Mouse (Mus musculus) midbrain, postnatal 0 days (tissue): Measurements from ENCODE around the gene Hist2h2bb. TPM values are rescaled to one million over a fixed set of nuclear protein-coding genes. Genes with fewer than 3 reads are reported as not detected.

Experiments
- ATAC-seq: fragments of 200-750 bp; cut with Nextera tagmentation; 2 replicates; pipeline ENCODE4 v1.8.0; 2017; ENCODE audit warnings: moderate number of reproducible peaks, mild to moderate bottlenecking, moderate TSS enrichment, moderate library complexity; ENCODE audit not compliant: low FRiP score
- DNase-seq: peaks from one replicate; pipeline ENCODE4 v3.0.0-alpha.2; 2015; ENCODE audit warnings: low spot score
- H3K27ac ChIP-seq: fragments of 300-500 bp; sonication (generic); 2 replicates; pipeline ENCODE4 v1.5.1; 2014; ENCODE audit warnings: low read depth, mild to moderate bottlenecking, low read length, mixed read lengths
- H3K27me3 ChIP-seq: fragments of 300-500 bp; sonication (generic); 2 replicates; pipeline ENCODE4 v1.6.1; 2014; ENCODE audit warnings: low read length, control low read depth, mixed read lengths; ENCODE audit not compliant: insufficient read depth
- H3K36me3 ChIP-seq: fragments of 300-500 bp; sonication (generic); 2 replicates; pipeline ENCODE4 v1.6.1; 2014; ENCODE audit warnings: low read length, control low read depth, mixed read lengths; ENCODE audit not compliant: insufficient read depth
- H3K4me1 ChIP-seq: fragments of 300-500 bp; sonication (generic); 2 replicates; pipeline ENCODE4 v1.6.1; 2014; ENCODE audit warnings: mild to moderate bottlenecking, control low read depth, antibody characterized with exemption, low read length, mixed read lengths; ENCODE audit not compliant: insufficient read depth
- H3K4me2 ChIP-seq: fragments of 300-500 bp; sonication (generic); 2 replicates; pipeline ENCODE4 v1.6.1; 2014; ENCODE audit warnings: low read depth, mild to moderate bottlenecking, low read length, mixed read lengths; ENCODE audit not compliant: poor library complexity, severe bottlenecking
- H3K4me3 ChIP-seq: fragments of 300-500 bp; sonication (generic); 2 replicates; pipeline ENCODE4 v1.5.1; 2014; ENCODE audit warnings: low read depth, mild to moderate bottlenecking, low read length, moderate library complexity
- H3K9ac ChIP-seq: fragments of 300-500 bp; sonication (generic); replicated peaks from 2 replicates; pipeline ENCODE4 v1.6.1; 2014; ENCODE audit warnings: mild to moderate bottlenecking, low read length, moderate library complexity, mixed read lengths; ENCODE audit not compliant: poor library complexity, severe bottlenecking
- H3K9me3 ChIP-seq: fragments of 300-500 bp; sonication (generic); 2 replicates; pipeline ENCODE4 v1.6.1; 2016; ENCODE audit warnings: low read length, control low read depth
- CTCF ChIP-seq: IDR thresholded peaks from 2 replicates; pipeline ENCODE4 v1.5.1; 2016; ENCODE audit warnings: antibody characterized with exemption, mild to moderate bottlenecking
- WGBS: fragments of 180-500 bp; shearing (Covaris S2); extraction: QIAGEN DNeasy Blood & Tissue Kit; methylation state at CpG from one replicate; pipeline ENCODE4 v1.1.7; 2014; 5-methylcytosine and 5-hydroxymethylcytosine counted together
- polyA plus RNA-seq: library from polyadenylated mRNA; unstranded; fragments of >200 nt; fragmentation: Nextera tagmentation; extraction: Ambion mirVana; gene quantifications from 2 replicates; pipeline ENCODE4 v1.2.1, GENCODE M21; 2015
- total RNA-seq: library from RNA; depleted of rRNA; stranded (reverse); fragments of >200 nt; gene quantifications from 2 replicates; pipeline ENCODE4 v1.2.3, GENCODE M21; 2014

Hist2h2bb gene
- total and polyA plus RNA-seq, 2 experiments from 2014 or later = 1.7 to 343 TPM

DNA sequence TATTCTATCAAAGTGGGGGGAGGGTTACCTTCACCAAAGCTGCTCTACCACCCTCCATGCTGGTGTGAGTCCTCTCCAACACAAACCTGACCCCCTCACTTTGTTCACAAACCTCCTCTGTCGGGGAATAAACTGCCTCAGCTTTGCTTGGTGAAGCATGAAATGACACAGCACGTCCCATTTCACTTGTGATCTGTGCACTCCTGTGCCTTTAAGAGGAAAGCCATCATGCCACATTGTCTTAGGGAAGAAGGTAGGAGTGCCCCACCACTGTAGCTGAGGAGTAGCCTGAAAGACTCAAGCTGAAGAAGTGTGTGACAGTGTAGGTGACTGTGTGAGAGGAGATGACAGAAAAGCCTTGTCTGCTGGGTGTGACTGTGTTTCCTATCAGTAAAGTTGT is 44.1 kb upstream of the Hist2h2bb start:
- 11% methylated on average over 2 of the region's 2 CpGs for WGBS
- no peak for DNase-seq
- no peak overlapping the region for H3K9ac ChIP-seq
- peaks cover 4% of the 10 kb centered on the region; the same call in 1 of the 2 replicates for H3K4me1 ChIP-seq
- no peak overlapping the region for H3K4me3 ChIP-seq
- H3K27me3 ChIP-seq = no peaks in the 10 kb centered on the region
- no peak for ATAC-seq
- H3K27ac ChIP-seq = no peak overlapping the region
- TF ChIP-seq CTCF = no peak
- no peak overlapping the region for H3K4me2 ChIP-seq
- H3K9me3 ChIP-seq = no peaks in the 10 kb centered on the region
- H3K36me3 ChIP-seq = no peaks in the 10 kb centered on the region

DNA sequence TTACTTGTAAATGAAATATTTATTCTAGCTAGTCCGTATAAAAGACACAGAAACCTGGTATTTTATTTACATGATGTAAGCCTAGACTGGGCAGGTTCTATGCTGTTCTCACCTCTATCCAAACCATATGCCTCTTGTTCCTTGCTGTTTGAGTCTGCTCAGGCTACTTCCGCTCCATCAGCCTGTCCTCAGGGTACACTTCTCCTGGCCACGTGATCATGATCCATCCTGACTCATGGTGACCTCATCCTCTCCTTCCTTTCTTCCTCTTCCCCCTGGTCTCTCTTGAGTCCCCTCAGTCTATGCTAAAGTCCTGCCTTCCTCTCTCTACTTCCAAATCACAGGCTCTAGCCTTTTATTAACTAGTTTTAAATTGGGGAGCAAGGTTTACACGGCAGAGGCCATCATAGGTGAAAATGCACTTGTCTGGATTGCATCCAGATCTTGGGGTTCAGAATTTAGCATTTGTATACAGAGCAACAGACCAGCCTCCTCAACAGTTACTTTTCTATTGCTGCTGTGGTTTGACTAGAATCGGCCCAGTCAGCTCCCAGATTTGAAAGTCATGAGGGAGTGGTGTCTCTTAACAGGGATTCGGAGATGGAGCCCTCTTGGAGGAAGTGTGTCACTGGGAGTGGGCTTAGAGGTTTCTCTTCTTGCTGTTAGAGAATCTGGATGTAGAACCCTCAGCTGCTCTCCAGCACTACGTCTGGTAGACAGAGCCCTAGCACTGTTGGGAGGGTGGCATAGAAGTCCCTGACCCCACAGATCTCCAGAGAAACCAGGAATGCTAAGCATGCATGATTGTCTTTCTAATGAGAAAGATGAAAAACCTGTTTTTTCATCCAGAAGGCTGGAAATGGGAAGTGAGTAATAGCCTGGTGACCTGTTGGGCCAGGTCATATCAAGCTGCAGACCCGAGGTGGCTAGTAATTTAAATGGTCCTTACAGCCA is 42.6 kb upstream of the Hist2h2bb start:
- ATAC-seq = no peak
- no peak overlapping the region for H3K4me3 ChIP-seq
- no peak overlapping the region for H3K9ac ChIP-seq
- peaks cover under 1% of the 10 kb centered on the region; the same call in 1 of the 2 replicates for H3K4me1 ChIP-seq
- H3K4me2 ChIP-seq = no peak overlapping the region
- DNase-seq = no peak
- 74% methylated on average over 8 of the region's 8 CpGs for WGBS
- H3K27ac ChIP-seq = no peak overlapping the region
- no peak for TF ChIP-seq CTCF
- H3K27me3 ChIP-seq = no peaks in the 10 kb centered on the region
- no peaks in the 10 kb centered on the region for H3K9me3 ChIP-seq
- H3K36me3 ChIP-seq = no peaks in the 10 kb centered on the region

DNA sequence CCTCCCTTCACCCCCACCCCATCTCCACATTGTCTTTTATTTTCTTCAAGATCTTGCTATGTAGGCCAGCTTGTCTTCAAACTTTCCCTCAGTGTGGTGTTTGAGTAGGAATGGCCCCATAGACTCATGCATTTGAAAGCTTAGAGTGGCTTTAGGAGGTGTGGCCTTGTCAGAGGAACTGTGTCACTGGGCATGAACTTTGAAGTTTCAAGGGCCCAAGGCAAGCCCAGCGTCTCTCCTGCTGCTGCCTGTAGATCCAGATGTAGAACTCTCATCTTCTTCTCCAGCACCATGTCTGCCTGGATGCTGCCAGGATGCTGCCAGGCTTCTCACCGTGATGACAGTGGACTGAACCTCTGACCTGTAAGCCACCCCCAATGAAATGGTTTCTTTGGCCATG is 40.7 kb upstream of the Hist2h2bb start:
- Histone ChIP-seq H3K27ac (no peak overlapping the region), H3K9me3 (no peaks in the 10 kb centered on the region), H3K4me1 (no peaks in the 10 kb centered on the region; the same call in 1 of the 2 replicates), H3K4me3 (no peak overlapping the region), H3K36me3 (no peaks in the 10 kb centered on the region), H3K27me3 (no peaks in the 10 kb centered on the region), H3K9ac (no peak overlapping the region), H3K4me2 (no peak overlapping the region)
- no peak for ATAC-seq
- no peak for DNase-seq
- TF ChIP-seq CTCF = no peak
- WGBS = 81% methylated on average over 2 of the region's 2 CpGs

DNA sequence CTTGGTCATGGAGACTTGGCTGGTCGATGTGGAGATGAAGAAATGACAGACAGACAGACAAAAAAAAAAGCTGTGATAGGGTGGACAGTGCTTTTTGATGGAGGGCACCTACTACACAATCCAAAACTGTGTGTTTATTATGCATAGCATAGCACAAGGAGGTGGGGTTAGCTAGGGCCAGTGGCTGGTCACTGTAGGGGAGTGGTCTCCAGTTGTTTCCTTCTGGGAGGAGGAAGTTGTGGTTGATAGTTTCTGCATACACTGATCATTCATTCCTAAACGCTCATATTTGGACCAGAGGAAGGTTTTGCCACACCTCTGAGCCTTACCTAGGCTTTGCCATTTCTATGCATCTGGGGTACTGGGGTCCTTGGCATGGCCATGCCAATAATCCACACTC is 39.1 kb upstream of the Hist2h2bb start:
- H3K4me3 ChIP-seq = no peak overlapping the region
- no peak overlapping the region for H3K9ac ChIP-seq
- H3K27ac ChIP-seq = no peak overlapping the region
- WGBS = 76% methylated on average over 2 of the region's 2 CpGs
- no peaks in the 10 kb centered on the region for H3K36me3 ChIP-seq
- H3K4me2 ChIP-seq = no peak overlapping the region
- ATAC-seq (no peak), DNase-seq (no peak)
- H3K9me3 ChIP-seq = no peaks in the 10 kb centered on the region
- no peak for TF ChIP-seq CTCF
- no peaks in the 10 kb centered on the region for H3K4me1 ChIP-seq
- H3K27me3 ChIP-seq = no peaks in the 10 kb centered on the region

DNA sequence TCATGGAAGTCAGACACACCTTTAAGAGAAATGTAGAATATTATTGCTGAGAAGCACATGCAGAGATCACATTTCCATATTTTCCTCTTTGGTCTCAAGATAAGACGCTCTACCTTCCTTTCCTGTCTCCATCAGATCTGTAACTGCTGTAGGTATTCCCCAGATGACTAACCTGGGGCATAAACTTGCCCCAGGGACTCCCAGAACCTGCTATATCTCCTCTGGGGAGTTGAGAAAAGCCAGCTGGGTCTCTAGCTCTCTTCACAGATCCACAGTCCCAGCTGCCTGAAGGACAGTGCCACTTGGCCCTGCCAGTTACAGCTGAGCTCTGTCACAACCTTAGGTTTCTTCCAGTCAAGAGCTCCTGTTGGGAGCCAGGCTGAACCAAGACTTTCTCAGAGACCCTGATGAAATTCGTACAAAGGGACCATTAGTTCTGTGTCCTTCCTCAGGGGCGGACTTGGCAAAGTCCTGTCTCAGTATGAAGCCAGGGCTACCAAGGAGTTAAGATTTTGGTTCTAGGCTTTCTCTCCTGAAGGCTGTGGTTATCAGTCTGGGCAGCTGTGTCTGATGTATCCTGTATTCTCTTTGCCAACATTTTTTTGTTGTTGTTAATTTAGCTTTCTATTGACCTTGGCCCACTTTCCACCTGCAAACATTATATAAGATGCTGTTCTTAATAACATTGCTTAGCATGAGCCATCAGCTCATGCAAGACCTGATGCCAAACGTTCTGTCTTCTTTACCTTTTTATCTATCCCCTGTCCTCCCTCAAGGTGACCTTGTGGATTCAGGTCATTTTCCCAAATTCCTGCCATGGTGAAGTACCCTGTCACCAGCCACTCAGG is 38.4 kb upstream of the Hist2h2bb start:
- no peaks in the 10 kb centered on the region for H3K9me3 ChIP-seq
- no peaks in the 10 kb centered on the region for H3K4me1 ChIP-seq
- H3K27ac ChIP-seq = no peak overlapping the region
- WGBS = 74% methylated on average over 4 of the region's 4 CpGs
- no peak for DNase-seq
- no peak overlapping the region for H3K4me2 ChIP-seq
- no peak for TF ChIP-seq CTCF
- H3K4me3 ChIP-seq = no peak overlapping the region
- H3K9ac ChIP-seq = no peak overlapping the region
- H3K27me3 ChIP-seq = no peaks in the 10 kb centered on the region
- no peak for ATAC-seq
- no peaks in the 10 kb centered on the region for H3K36me3 ChIP-seq

DNA sequence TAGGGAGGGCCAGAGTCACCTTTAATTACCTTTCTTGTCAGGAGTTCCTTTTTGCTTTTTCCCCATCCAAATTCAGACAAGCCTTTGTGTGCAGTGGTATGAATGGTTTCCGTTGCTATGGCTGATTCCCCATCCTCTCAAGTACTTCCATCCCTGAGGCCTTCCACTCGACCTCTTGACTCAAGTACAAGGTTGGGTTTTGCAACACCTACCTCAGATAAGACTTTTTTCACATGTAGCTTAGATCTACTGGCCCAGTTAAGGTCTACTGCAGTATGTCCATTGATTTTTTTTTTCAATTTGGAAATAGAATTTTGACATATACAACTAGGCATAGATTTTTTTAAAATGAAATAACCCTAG is 37.8 kb upstream of the Hist2h2bb start:
- H3K9me3 ChIP-seq = no peaks in the 10 kb centered on the region
- H3K4me3 ChIP-seq = no peak overlapping the region
- H3K4me1 ChIP-seq = no peaks in the 10 kb centered on the region
- DNase-seq (no peak), ATAC-seq (no peak)
- H3K36me3 ChIP-seq = no peaks in the 10 kb centered on the region
- no peak overlapping the region for H3K9ac ChIP-seq
- H3K4me2 ChIP-seq = no peak overlapping the region
- TF ChIP-seq CTCF = no peak
- H3K27me3 ChIP-seq = no peaks in the 10 kb centered on the region
- H3K27ac ChIP-seq = no peak overlapping the region
- WGBS = 58% methylated on average over 2 of the region's 2 CpGs
